9 mouse cellular contexts compared by ENCODE assay signal in the genomic region with DNA sequence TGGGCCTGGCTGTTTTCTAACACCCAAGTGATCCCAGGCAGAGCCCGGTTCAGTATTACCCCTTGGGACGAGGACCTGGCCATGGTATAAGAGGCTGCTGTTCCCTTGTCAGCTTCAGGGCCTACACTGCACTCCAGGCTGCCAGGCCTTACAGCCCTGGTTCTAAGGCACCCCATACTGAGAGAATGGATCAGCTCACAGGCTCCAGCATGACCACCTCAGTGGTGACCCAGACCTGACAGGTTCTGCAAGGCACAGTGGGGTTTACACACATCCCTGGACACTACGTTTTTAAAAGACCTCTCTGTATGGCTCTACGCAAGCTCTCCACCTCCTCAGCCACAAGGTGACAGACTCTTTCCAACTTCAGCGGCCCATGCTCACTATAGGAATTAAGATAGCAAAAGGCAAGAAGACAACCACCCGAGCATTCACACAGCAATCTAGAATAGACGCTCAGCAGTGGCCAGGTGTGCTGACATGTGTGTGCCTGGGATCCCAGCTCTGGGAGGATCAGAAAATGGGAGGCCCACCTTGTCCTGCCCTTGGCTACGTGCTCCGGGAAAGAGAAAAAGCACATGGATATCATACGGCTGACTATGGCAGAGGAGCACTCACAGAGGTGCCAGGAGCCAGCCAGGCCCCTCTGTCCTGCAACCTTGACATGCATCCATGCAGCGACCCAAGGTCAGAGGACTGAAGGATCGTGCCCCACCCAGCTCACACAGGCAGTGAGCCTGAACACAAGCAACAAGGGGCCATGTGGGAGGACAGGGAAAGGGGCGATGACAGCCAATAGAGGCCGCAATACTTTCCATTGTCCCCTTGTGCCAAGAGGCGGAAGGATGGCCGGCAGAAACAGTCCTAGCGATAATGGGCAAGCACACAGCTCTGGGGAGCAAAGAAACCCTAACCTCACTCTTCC. TPM values are rescaled to one million over a fixed set of nuclear protein-coding genes. Genes with fewer than 3 reads are reported as not detected.
A peak's percentile ranks its signal among the peaks of the same experiment; 100 is the strongest.
DNase-seq lines count a peak whose midpoint lies in the region; ATAC-seq lines count a peak whose summit lies in the region.
"Had no signal": no experiment of that assay in that cellular context is flagged by ENCODE, and none has a peak within 500 bp of the region (broad histone marks: within the 10 kb centered on the region; RNA-seq: fewer than 3 reads in every experiment).

No protein-coding gene starts in this region.

- H3K9me3 ChIP-seq in liver, embryonic 12.5 days (replicated peaks) = no peaks in the 10 kb centered on the region
- H3K9me3 ChIP-seq in embryonic facial prominence, embryonic 15.5 days (replicated peaks) = no peaks in the 10 kb centered on the region

- peaks cover 71% of the 10 kb centered on the region for H3K4me1 ChIP-seq in liver, embryonic 12.5 days
- H3K4me1 ChIP-seq in embryonic facial prominence, embryonic 15.5 days = peaks cover 69% of the 10 kb centered on the region

- ATAC-seq in liver, embryonic 12.5 days = no peak
- ATAC-seq in embryonic facial prominence, embryonic 15.5 days (ENCODE audit: insufficient number of reproducible peaks, low FRiP score, low TSS enrichment, low read depth) = no peak

- no peak overlapping the region; the same call in 1 of the 2 replicates for H3K27ac ChIP-seq in liver, embryonic 12.5 days
- H3K27ac ChIP-seq in embryonic facial prominence, embryonic 15.5 days (replicated peaks) = 0 out of 2 replicates have a peak overlapping the region, but pooled peaks have one; percentile 25

- no peak overlapping the region for H3K4me3 ChIP-seq in liver, embryonic 12.5 days
- no peak overlapping the region for H3K4me3 ChIP-seq in embryonic facial prominence, embryonic 15.5 days (replicated peaks)

- peak; percentile 36 to 69 for DNase-seq in adrenal gland, adult (ENCODE audit: inconsistent age in 2 of 2, low spot score in 1 of 2)
- DNase-seq in adrenal gland, adult 8-10 months = no peak
- peak; percentile 2 for DNase-seq in liver
- peak; percentile 8 for DNase-seq in kidney, postnatal 14 days
- no peak for DNase-seq in B cell, adult 2 months
- no peak for DNase-seq in Muller cell, postnatal 12 days (ENCODE audit: inconsistent ontology term)

- no peak overlapping the region for H3K9ac ChIP-seq in liver, embryonic 12.5 days
- no peak overlapping the region for H3K9ac ChIP-seq in embryonic facial prominence, embryonic 15.5 days

- peaks cover 44% of the 10 kb centered on the region for H3K36me3 ChIP-seq in liver, embryonic 12.5 days
- no peaks in the 10 kb centered on the region for H3K36me3 ChIP-seq in embryonic facial prominence, embryonic 15.5 days

- whole genome bisulfite sequencing in liver, embryonic 12.5 days (ENCODE audit: insufficient replicate concordance) = 78% methylated on average over 17 of the region's 17 CpGs
- 68% methylated on average over 17 of the region's 17 CpGs for WGBS in embryonic facial prominence, embryonic 15.5 days

- H3K27me3 ChIP-seq in liver, embryonic 12.5 days (replicated peaks) = no peaks in the 10 kb centered on the region
- H3K27me3 ChIP-seq in embryonic facial prominence, embryonic 15.5 days = no peaks in the 10 kb centered on the region

- H3K4me2 ChIP-seq in liver, embryonic 12.5 days = no peak overlapping the region
- H3K4me2 ChIP-seq in embryonic facial prominence, embryonic 15.5 days (replicated peaks) = no peak overlapping the region

RNA-seq across cellular contexts. Expression of gene Ndufb7, which starts 11.9 kb away (rescaled TPM):
- 100 to 1,000 TPM; 160 to 240 (median 171) TPM for total RNA-seq in adrenal gland, adult 8-10 months (2022)
- polyA plus RNA-seq in liver, embryonic 12.5 days (2016; fragmentation: Nextera tagmentation; extraction: Ambion mirVana) = 290 and 291 TPM in 2 replicates
- polyA plus RNA-seq in embryonic facial prominence, embryonic 15.5 days (2015; fragmentation: Nextera tagmentation; extraction: Ambion mirVana) = 285 and 288 TPM in 2 replicates

RNA-seq across cellular contexts. Expression of gene Tecr, which starts 29.4 kb away (rescaled TPM):
- 100 to 1,000 TPM; 432 to 499 (median 449) TPM for total RNA-seq in adrenal gland, adult 8-10 months (2022)
- polyA plus RNA-seq in liver, embryonic 12.5 days (2016; fragmentation: Nextera tagmentation; extraction: Ambion mirVana) = 371 and 378 TPM in 2 replicates
- polyA plus RNA-seq in embryonic facial prominence, embryonic 15.5 days (2015; fragmentation: Nextera tagmentation; extraction: Ambion mirVana) = 540 and 549 TPM in 2 replicates

RNA-seq across cellular contexts. Expression of gene Dnajb1, which starts 29.6 kb away (rescaled TPM):
- total RNA-seq in adrenal gland, adult 8-10 months (2022) = 10 to 100 TPM; 25.6 to 40.4 (median 25.8) TPM
- polyA plus RNA-seq in liver, embryonic 12.5 days (2016; fragmentation: Nextera tagmentation; extraction: Ambion mirVana) = 65.1 and 69.8 TPM in 2 replicates
- polyA plus RNA-seq in embryonic facial prominence, embryonic 15.5 days (2015; fragmentation: Nextera tagmentation; extraction: Ambion mirVana) = 75.2 and 76.6 TPM in 2 replicates

RNA-seq across cellular contexts. Expression of gene Olfr370, which starts 42.8 kb away (rescaled TPM):
- total RNA-seq in adrenal gland, adult 8-10 months (2022) = not detected
- not detected in 2 replicates for polyA plus RNA-seq in liver, embryonic 12.5 days (2016; fragmentation: Nextera tagmentation; extraction: Ambion mirVana)
- 0.14 and 0.36 TPM in 2 replicates for polyA plus RNA-seq in embryonic facial prominence, embryonic 15.5 days (2015; fragmentation: Nextera tagmentation; extraction: Ambion mirVana)
- polyA plus RNA-seq: gonadal fat pad, adult 2 months had no signal

Comparison
In these comparisons a context has a peak if more than half of its experiments do, and no peak if none do; other contexts are left out.
1. DNase-seq: peak in adrenal gland, adult (2 of 2), liver (single experiment) and kidney, postnatal 14 days (single experiment); none in adrenal gland, adult 8-10 months (single experiment), B cell, adult 2 months (0 of 2) and Muller cell, postnatal 12 days (single experiment).